Mouse (Mus musculus): ENCODE measurements around the gene Mrpl40. TPM values are rescaled to one million over a fixed set of nuclear protein-coding genes. Genes with fewer than 3 reads are reported as not detected.

Gene Mrpl40
- 87.6 TPM for polyA plus RNA-seq (2017; shearing (Covaris generic))

GRCm38 (mm10) chr16:18876442-18877308 lies at the start of gene Mrpl40, which contains the start of gene Hira:
Mrpl40 (minus strand) TSS chr16:18876862.
Hira (plus strand) TSS chr16:18877037.

DNA sequence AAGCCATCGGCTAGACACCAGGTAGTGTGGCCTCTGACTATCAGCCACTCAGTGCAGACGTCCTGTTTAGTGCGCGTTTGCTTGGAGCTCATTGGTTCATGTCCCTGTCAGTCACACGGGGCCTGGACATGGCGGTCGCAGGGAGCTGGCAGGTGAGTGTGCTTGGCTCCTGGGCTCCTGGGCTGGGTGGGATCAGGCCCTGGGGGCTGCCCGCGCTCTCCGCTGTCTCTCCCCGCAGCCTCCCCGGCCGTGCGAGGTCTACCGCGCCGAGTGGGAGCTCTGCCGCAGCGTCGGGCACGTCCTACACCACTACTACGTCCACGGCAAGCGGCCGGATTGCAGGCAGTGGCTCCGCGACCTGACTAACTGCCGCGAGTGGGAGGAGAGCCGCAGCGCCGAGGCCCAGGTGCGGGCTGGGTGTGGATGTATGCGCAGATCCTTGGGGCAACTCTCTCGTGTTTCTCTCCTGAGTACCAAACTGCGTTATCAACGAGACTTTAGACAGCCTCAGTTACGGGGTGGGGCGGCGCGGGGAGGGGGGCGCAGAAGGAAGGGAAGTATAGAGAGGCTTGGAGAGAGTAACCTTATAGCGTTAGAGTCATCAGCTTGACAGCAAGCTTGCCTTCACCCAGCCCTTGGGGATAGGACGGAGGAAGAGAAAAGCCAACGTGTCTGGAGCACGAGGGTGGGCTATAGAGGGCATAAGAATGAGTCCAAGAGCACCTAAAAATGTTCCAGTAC lies 40.0 kb downstream of the Mrpl40 start, which contains the start of the genes 2510002D24Rik and Gm28539:
TSS of gene 2510002D24Rik (plus strand) at position 111 of the 741 bp plus-strand sequence.
TSS of gene Gm28539 (plus strand) at position 117 of the 741 bp plus-strand sequence.

Other genes starting within 250 kb of the Mrpl40 start
- not detected for gene Sept5, start 246.9 kb downstream of the Mrpl40 start, polyA plus RNA-seq (2017; shearing (Covaris generic))
- not detected for gene Cldn5, start 100.0 kb downstream of the Mrpl40 start, polyA plus RNA-seq (2017; shearing (Covaris generic))
- 140 TPM for gene Ufd1, start 65.1 kb downstream of the Mrpl40 start, polyA plus RNA-seq (2017; shearing (Covaris generic))
- 9.4 TPM for gene Cdc45, start 64.9 kb downstream of the Mrpl40 start, polyA plus RNA-seq (2017; shearing (Covaris generic))
- gene 2510002D24Rik, start 40.3 kb downstream of the Mrpl40 start, polyA plus RNA-seq (2017; shearing (Covaris generic)) = 87.0 TPM
- not detected for gene Gm28539, start 40.3 kb downstream of the Mrpl40 start, polyA plus RNA-seq (2017; shearing (Covaris generic))
- gene Hira, start 175 bp upstream of the Mrpl40 start, polyA plus RNA-seq (2017; shearing (Covaris generic)) = 8.3 TPM

Measured in activated CD4-positive, CD25-positive, alpha-beta regulatory T cell, adult 9 weeks (primary cell).